Mouse (Mus musculus) right cerebral cortex, adult 2 months (tissue): ENCODE results near the gene Lmx1a.

Experiments
- DNase-seq, 2 experiments: peaks; one replicate each; pipeline ENCODE4 v3.0.0; 2021 to 2022; ENCODE audit warnings: low spot score in 2 of 2

The Lmx1a gene

DNA sequence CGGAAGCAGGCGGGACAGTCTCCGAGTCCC is at the start of gene Lmx1a:
TSS of gene Lmx1a (plus strand) at position 6 of the 30 bp plus-strand sequence.
- no peak for DNase-seq

DNA sequence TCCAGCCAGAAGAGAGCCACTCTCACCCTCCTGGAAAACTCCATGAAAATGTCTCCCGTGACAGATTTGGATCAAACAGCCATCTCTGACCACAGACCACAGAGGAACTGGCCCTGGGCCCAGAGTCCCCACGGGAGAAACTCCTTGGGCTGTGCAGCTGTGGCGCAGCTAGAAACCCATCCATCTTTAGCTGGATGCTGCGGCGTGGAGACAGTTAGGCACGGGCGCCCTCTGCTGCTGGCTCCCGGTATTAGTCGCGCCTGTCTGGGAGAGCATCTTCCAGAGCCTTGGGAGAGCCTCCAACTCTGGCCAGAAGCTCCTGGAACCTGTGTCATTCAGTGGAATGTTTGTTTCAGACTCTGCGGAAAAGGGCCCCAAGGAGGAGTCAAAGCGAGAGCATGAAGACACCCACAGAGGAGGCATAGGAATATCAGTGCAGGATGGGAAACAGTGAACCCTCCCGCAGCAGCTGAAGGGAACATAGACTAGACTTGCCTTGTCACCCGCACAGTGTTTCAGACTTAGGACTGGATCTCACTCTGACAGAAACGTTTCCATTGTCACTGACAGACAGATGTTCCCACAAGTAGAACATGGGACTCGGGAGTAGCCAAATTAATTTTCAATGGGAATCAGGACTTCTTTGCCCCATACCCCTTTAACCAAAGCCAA is 44.0 kb upstream of the Lmx1a start:
- DNase-seq, result peak; percentile 91 to 94

DNA sequence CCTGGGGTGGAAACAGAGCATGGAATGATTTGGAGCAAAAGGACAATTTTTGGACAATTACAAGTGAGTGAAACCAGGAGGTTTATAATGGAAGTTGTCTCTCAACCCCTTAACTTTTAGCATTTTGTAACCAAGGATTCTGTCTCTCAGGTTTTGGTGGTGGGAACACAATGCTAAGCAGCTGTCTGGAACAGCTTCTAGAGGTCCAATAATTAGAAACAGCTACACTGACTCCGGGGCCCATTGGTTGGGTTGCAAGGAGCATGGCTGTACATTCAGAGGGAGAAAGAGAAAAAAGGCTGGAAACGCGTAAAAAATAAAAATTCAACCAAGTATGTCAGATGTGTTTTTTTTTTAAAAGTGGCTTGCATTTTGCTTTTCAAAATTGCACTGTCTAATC is 40.4 kb upstream of the Lmx1a start:
- no peak for DNase-seq

DNA sequence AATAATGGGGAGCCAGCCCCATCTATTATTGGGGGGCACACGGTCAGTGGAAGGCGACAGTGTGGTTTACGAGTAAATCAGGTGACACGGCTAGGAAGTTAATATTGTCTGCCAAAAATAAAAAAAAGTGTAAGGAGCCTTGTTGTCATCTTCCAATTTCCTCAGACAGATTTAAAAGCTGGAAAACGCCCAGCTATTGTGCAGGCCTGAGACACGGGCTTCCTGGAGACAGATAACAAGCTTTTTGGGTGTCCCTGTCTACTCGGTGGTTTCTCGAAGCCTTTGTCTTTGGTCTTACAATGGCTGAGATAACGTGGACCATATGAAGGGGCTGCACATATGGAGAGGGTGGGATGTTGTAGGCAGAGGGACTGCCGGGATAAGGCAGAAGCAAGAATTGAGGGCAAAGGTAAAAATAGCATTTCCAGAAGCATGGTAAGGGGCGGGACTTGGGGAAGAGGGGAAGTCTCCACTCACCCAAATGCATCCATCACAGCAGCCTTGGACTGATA is 39.9 kb upstream of the Lmx1a start:
- no peak for DNase-seq

DNA sequence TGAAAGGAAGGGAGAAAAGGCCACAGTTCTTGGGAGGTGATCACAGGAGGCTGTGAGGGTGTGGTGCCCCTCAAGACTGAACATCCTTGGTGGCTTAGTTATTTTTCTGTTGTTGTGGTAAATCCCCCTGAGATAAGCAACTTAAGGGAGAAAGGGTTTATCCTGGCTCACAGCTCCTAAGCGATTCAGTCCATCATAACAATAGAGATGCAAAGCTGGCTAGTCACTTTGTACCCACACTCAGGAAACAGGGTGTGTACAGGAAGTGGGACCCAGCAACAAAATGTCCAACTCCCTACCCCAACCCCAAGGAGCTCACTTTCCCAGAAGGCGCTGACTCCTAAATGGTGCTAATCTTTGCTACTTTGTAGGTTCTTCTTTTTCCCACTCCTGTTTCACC is 36.7 kb upstream of the Lmx1a start:
- DNase-seq, result no peak

DNA sequence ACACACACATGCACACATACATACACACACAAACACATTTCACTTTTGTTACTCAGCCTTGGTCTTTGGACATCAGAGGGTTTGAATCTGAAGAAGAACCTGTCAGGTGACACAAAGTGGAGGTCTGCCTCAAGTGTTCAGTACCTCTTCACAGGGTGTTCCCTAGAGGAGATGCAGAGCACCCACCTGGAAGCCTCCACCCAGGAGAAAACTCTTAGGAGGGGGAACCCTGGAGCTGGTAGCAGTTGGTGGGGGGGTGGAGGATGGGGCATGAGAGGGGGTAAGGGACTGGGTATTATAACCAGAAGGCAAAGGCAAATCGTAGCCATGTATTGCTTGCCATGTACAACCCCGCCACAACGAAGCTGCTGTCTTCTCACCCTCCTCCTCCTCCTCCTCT is 30.0 kb upstream of the Lmx1a start:
- no peak for DNase-seq

DNA sequence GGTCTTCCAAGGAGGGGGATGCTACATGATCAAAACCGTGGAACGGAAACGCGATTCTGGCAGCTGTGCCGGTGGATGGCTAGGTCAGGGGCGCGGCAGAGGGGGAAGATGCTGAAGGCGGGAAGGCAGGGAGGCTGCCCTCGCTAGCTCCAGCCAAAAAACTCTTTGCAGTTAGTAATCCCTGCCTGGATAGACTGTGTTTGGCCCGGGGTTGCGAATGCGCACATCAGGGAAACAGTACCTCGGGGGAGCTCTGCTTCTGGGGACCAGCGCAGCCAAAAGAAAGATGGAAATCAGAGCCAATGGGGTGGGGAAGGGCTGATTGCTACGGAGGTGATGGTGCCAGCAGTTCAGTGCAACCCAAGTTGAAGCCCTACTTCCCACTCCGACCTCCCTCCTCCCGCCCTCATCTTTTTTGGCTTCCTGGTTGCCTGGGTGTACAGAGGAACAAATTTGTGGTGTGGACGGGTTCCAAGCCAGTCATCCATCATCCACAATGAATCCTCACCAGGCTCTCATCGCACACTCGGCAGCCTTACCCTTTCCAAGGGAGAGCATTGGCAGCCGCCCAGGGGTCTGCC is 28.4 kb upstream of the Lmx1a start:
- DNase-seq, result peak; percentile 23 to 48

DNA sequence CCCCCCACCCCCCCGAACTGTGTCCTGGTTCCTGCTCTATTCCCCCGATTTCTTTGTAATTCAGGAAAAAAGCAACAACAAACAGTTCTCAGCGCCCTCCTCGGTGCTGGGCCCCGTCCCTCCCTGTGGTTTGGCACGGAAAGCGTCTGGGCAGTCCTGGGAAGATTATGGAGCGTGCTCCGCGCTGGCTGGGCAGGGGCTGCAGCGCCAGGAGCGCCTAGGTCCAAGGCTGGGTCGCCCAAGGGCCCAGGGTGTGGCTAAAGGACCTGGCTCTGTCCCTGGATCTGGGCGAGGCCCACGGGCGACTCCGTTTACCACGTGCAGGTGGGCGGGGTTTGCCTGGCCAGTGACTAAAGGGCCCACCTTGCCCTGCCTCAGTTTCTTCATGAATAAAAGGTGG is 27.9 kb upstream of the Lmx1a start:
- no peak for DNase-seq

DNA sequence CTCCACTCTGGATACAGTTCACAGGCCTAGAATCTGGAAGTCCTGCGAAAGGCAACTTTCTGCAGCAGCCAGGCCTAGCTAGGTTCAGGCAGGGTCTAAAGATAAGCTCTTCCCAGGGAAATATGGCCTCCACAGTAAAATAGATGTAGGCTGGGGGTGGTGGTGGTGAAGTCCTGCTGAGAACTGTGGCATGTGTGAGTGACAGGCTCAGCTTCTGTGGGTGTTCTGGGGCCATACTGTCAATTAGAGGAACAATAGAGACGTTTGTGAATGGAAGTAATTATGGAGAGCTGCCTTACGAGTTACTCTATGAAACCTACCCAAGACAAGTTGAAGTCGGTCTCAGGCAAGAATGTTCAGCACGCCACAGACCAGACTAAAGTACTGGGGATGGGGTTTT is 25.9 kb upstream of the Lmx1a start:
- DNase-seq, result no peak

DNA sequence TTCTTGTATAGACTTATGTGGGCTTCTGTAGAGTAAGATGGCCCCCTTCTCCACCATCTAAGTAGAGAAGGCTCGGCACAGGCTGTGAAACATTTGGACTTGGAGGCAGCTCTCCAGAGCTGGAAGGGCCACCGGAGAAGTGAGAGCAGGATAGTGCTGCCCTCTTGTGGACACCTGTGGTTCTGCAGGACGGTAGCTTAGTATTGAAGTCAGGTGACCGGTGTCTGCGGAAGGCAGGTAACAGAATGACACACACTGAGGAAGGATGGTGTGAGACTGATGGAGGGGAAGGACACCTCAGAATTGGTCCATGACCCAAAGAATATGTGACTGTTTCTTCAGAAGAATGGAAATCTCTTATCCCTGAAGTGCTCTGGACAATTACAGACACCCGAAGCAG is 19.2 kb upstream of the Lmx1a start:
- peak; percentile 75 to 78 for DNase-seq

DNA sequence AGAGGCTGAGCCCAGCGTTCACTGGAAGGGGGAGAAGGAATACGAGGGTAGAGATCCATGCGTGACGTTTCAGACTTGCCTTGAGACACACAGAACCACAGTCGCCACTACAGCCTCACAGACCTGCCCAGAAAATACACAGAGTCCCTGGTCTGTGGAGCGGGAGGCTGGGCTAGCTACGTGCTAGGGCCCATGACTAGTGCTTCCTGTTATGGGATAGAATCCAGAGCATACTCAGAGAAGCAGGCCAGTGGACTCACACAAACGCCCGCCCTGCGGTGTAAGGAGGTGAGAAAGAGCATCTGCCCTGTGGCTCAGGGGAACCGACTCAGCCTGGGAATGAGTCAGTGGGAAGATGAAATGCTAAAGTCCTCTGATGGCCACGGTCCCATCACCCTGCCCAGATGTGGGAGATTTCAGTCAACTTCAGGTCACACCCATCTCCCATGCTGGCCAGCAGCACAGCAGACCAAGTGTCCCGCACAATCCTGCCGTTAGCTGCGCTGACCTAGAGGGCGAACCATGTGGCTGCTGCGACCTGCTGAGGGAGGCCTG is 16.5 kb upstream of the Lmx1a start:
- no peak for DNase-seq

DNA sequence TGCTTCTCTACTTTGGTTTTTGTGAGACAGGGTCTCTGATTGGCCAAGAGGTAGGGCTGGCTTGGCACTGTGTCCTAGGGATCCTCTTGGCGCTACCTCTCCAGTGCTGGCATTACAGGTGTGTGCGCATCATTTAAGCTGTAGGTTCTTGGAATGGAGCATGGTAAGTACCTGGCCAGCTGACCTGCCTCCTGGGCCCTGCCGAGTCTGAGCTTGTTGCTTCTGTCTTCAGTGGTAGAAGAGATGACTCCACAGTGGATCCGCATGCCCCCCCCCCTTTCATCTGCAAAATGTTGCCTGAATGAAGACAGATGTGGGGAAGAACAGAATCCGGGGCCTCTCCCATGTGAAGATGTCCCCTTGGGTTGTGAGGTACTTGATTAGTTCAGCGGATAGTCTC is 10.0 kb upstream of the Lmx1a start:
- DNase-seq, result no peak

DNA sequence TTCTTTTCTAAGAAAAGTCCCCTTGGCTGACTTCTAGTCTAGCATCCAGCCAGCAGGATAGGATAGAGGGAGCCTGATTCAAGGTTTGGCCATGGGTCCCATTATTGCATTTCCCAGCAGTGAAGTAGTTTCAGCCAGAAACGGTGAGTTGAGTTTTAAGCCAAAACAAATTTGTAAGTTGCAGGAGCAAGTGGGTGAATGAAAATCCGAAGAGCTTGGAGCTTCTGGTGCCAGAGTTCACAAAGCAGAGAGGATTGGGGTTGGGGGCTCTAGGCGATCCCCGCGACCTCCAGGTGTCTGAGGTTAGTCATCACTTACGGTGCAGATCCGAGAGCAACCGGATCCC is 1.1 kb upstream of the Lmx1a start:
- DNase-seq, result no peak

DNA sequence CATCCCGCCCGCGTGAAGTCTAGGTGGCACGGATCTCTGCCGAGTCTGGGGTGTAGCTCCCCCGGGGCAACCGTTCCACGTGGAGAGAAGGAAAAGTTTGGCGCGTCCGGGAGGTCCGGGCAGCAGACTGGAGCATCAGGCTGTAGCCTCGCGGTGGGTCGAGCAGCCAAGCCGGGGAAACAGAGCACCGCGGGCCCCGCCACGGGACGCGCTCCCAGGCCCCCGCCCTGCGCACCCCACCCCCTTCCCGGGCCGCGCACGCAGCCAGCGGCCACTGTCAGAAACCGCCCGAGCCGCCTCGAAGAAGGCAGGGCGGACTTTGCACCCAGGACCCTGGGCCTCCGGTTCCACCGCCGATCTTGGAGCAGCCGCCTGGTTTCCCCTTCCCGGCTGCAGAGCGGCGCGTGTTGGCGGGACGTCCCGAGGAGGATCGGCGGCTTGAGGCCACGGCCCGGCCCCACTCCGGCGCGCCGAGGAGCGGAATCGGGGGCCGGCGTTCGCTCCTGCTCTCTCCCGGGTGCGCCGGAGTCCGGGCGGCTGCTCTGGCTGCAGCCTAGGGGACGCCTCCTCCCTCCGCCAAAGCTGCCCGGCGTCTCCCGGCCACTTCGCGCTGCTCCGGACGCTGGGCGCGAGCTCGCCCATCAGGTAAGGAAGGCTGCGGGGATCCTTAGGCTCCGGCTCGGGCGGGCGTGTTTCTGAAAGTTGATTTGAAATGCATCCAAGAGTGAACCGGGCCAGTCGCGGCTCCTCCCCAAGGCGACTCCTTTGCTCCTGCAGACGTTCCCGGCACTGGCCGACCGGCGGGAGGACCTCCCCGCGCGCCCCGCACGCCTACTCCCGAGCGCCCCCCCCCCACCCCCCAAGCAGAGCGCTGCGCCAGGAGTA is 448 bp upstream of the Lmx1a start:
- no peak for DNase-seq

DNA sequence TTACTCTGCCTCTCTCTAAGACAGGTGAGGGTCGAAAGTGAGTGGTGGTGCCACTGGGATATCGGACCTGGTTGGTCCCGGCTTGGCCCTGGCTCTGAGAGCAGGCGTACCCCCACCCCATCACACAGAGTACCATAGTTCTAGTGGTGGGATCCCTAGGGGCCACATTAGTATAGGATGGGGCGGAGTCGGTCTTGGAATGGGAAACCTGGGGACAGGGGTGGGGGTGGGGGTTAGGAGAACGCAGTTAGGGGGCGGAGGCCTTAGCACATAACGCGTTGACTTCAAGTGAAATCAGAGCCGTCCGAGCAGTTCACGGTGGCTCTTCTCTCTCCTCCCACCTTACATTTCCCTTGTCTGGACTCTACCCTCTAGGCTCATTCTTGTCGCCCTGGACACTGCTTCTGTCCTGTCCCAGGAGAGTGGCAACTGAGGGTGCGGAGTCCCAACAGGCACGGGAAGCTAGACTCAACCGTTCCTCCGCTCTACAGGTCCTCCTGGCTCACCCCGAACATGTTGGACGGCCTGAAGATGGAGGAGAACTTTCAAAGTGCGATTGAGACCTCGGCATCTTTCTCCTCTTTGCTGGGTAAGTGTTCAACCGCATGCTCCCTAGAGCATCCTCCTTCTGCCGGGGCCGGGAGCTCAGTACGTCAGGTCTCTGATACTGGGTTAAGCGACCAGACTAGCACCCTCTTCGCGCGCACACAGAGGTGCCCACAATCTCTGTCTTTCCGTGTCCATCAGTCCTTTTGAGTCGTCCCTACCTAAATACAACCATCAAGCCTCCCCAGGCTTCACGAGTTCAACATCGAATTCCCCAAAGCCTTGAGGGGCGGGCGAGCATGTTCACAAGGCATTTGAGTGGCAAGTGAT is 463 bp downstream of the Lmx1a start:
- no peak for DNase-seq

DNA sequence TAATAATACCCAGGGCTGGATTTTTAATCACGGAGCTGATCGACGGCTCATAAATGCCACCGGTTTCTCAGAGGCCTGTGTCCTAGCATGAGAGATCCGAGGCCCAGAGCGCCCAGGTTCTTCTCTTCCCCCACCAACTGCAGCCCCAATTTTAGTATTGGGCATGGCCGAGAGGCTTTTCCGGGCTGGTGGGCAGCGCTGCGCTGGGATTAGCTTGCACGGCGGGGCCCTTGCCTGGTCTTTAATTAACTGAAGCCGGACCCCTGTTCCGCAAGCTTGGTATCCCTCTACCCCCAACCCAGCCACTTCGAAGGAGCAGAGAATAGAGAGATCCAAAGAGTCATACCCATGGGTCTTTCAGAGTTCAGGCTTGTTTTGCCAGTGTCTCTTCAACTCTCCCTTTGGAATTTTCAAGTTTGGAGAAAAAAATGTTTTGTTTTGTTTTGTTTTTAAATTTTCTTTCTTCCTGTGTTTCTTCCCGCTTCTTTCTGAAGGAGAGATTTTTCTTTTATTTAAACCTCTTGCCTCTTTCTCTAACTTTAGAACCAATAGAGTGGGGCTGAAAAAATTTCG is 1.2 kb downstream of the Lmx1a start:
- DNase-seq, result no peak

DNA sequence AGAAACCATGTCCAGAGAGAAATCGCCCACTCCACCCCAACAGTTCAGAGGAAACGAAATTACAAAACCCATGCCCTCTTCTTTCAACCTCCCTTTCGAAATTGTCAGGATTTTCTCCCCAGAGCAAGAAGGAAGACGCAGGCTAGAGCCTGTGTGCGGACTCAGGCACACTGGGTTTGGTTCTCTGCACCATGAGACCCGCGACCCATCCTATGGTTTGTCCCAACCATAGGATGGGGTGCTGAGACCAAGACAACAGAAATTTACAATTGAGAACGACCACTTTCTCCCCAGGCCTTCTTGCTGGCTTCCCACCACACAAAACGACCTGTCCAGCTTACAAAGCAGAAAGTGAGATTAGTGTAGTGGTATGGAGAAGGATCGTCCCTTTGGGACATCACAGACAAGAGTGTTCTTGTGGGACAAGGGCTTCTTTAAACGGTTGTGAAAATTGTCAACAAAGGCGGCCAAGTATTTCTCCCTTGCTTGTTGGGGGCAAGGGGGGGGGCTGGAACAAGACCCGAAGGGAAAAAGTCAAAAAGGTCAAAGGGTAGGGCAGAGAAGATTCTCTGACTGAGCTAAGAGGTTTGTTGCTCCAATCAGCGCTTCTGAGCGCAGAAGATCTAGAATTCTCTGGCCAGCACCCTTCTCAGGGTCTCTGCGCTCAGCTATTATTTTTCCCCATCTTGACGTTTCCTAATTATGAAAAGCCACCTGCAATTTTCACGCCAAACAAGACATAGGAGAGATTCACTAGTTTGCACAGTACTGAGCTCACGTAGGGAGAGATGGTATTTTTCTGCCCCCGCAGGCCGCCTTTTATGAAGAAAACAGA is 1.9 kb downstream of the Lmx1a start:
- DNase-seq, result no peak

DNA sequence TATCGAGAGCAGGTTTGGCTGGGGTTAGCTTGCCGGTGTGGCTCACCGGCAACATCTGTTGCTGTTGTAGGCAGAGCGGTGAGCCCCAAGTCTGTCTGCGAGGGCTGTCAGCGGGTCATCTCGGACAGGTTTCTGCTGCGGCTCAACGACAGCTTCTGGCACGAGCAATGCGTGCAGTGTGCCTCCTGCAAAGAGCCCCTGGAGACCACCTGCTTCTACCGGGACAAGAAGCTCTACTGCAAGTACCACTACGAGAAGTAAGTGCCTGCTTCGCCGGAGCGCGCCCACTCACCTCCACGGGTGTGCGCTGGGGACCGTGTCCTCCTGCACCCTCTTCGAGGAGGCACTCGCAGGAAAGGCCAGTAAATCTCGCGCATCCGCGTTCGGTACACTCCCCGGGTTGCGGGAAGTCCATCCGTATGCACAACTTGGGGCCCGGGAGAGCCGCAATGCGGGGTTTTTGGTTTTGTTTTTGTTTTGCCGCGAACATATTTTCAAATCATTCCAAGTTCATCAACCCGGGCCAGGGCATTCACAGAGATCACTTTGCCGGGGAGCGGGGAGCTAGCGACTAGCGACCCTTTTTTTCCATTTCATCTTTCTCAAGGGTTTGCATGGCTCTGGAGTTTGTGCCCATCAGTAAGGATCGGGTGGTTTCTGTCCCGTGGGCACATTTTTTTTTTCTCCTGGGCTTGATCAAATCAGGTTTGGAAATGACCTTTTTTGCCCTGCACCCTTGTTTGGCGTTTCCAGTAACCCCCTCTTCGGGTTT is 3.1 kb downstream of the Lmx1a start:
- DNase-seq, result peak in 1 of 2 experiments; percentile 6

DNA sequence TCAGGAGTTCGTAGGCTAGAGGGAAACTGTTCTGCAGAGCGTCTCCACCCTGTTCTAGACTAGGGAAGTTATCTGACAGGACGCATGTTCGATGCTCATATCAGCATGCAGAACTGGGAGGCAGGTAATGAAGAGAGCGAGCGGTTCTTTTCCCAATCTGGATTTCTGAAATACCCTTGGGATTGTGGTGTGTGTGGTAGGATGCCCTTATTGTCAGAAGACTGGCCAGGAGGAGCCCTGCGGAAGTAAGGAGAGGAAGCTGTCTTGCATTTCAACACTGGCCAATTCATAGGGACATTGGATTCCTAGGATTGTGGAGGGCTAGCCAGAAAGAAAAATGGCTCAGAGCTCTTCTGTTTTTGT is 3.6 kb downstream of the Lmx1a start:
- no peak for DNase-seq

DNA sequence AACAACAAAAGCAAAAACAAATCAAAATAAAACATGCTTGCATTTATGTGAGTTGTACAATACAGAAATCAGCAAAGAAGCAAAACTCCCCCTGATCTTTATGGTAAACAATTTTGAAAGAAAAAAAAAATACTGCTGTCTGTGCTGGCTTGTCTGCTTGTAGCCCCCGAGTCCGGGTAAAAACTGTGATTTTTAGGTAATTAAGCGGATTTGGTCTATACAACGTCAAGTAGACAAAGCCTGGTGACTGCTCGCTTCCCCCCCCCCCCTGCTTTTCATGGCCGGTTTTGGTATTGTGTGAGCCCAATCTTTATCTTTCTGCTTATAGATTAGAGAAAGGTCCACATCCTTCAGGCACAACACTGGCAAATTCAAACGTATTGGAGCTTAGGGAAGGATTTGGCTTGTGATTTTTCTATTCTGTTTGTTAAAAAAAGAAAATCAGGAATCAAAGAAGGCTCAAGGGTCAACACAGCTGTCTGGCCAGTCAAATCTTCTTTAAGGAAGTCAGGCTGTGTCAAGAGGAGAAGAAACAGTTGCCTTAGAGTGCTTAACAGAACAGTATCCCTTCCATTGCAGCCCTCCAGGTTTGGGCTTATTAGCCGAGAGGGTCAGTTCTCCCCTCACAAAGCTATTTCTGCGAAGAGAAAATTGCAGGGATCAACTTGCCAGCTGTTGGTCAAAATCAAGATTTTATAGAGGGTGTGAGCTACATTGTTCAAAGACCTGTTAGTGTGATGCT is 4.6 kb downstream of the Lmx1a start:
- no peak for DNase-seq
